Mouse (Mus musculus): ENCODE results near the gene Tlnrd1.

Tlnrd1 gene

GRCm38 (mm10) chr7:83844807-83845206, 39.3 kb downstream of the Tlnrd1 start:
- DNase-seq (ENCODE audit: low read depth, low spot score): no peak

GRCm38 (mm10) chr7:83842486-83843259, 41.4 kb downstream of the Tlnrd1 start:
- no peak for DNase-seq (ENCODE audit: low read depth, low spot score)

- no peak for DNase-seq (ENCODE audit: low read depth, low spot score)
Measured at GRCm38 (mm10) chr7:83840076-83840475, 44.0 kb downstream of the Tlnrd1 start.

GRCm38 (mm10) chr7:83838525-83839224, 45.4 kb downstream of the Tlnrd1 start:
- DNase-seq (ENCODE audit: low read depth, low spot score): no peak
